Mouse (Mus musculus): ENCODE results near the gene Cracr2b. TPM values are rescaled to one million over a fixed set of nuclear protein-coding genes. Genes with fewer than 3 reads are reported as not detected.

Cracr2b gene
- polyA plus RNA-seq, 1 experiment from 2014 or later, result 5.3 TPM

- H3K27me3 ChIP-seq (ENCODE audit: control insufficient read depth, insufficient read depth, low read length), result no peaks in the 10 kb centered on the region
- no peak overlapping the region for H3K4me2 ChIP-seq (ENCODE audit: low read depth, severe bottlenecking)
- no peak overlapping the region for H3K27ac ChIP-seq (replicated peaks; ENCODE audit: low read depth, low read length)
- no peak overlapping the region for H3K9ac ChIP-seq (ENCODE audit: low read length)
- no peak for DNase-seq (ENCODE audit: low spot score)
- peaks cover 2% of the 10 kb centered on the region; the same call in 1 of the 2 replicates for H3K36me3 ChIP-seq (ENCODE audit: control insufficient read depth, insufficient read depth, low read length)
- H3K9me3 ChIP-seq (ENCODE audit: control insufficient read depth, low read length), result no peaks in the 10 kb centered on the region
- H3K4me1 ChIP-seq (ENCODE audit: control insufficient read depth, insufficient read depth, low read length), result no peaks in the 10 kb centered on the region
- no peak for ATAC-seq (ENCODE audit: insufficient number of reproducible peaks, low FRiP score, low TSS enrichment, low read depth)
- WGBS, result 87% methylated on average over 7 of the region's 7 CpGs
- no peak overlapping the region for H3K4me3 ChIP-seq (ENCODE audit: low read depth, low read length)
These were observed 41.1 kb downstream of the Cracr2b start for GRCm38 (mm10) chr7:141501820-141502555.

DNA sequence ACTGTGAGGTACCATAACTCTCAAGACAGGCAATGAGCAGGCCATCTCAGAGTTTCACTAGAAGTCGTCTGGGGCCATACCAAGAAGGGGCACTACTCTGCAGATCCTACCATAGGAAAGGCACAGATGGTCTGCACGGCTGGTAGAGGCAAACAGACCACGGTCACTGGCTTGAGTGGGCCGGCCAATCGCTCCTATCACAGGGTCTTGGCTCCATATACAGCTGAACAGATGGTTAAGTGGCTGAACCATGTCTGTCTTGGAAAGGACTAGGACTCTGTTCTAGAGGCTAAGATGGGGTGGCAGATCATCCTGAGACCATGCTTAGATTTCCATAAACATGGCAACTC lies 41.6 kb downstream of the Cracr2b start:
- Histone ChIP-seq H3K4me3 (ENCODE audit: low read depth, low read length) (no peak overlapping the region), H3K36me3 (ENCODE audit: control insufficient read depth, insufficient read depth, low read length) (peaks cover 2% of the 10 kb centered on the region; the same call in 1 of the 2 replicates), H3K9ac (ENCODE audit: low read length) (no peak overlapping the region), H3K4me2 (ENCODE audit: low read depth, severe bottlenecking) (no peak overlapping the region), H3K9me3 (ENCODE audit: control insufficient read depth, low read length) (no peaks in the 10 kb centered on the region), H3K27me3 (ENCODE audit: control insufficient read depth, insufficient read depth, low read length) (no peaks in the 10 kb centered on the region), H3K27ac (replicated peaks; ENCODE audit: low read depth, low read length) (no peak overlapping the region), H3K4me1 (ENCODE audit: control insufficient read depth, insufficient read depth, low read length) (no peaks in the 10 kb centered on the region)
- no peak for DNase-seq (ENCODE audit: low spot score)
- no peak for ATAC-seq (ENCODE audit: insufficient number of reproducible peaks, low FRiP score, low TSS enrichment, low read depth)
- WGBS, result 93% methylated on average over 5 of the region's 5 CpGs

GRCm38 (mm10) chr7:141506278-141506677 lies 45.4 kb downstream of the Cracr2b start:
- Histone ChIP-seq H3K4me1 (ENCODE audit: control insufficient read depth, insufficient read depth, low read length) (no peaks in the 10 kb centered on the region), H3K4me2 (ENCODE audit: low read depth, severe bottlenecking) (no peak overlapping the region), H3K9ac (ENCODE audit: low read length) (no peak overlapping the region), H3K4me3 (ENCODE audit: low read depth, low read length) (no peak overlapping the region), H3K27me3 (ENCODE audit: control insufficient read depth, insufficient read depth, low read length) (no peaks in the 10 kb centered on the region), H3K27ac (replicated peaks; ENCODE audit: low read depth, low read length) (no peak overlapping the region), H3K9me3 (ENCODE audit: control insufficient read depth, low read length) (no peaks in the 10 kb centered on the region), H3K36me3 (ENCODE audit: control insufficient read depth, insufficient read depth, low read length) (no peaks in the 10 kb centered on the region)
- DNase-seq (ENCODE audit: low spot score) (no peak), ATAC-seq (ENCODE audit: insufficient number of reproducible peaks, low FRiP score, low TSS enrichment, low read depth) (no peak)
- 79% methylated on average over 2 of the region's 2 CpGs for WGBS

- Histone ChIP-seq H3K9ac (ENCODE audit: low read length) (no peak overlapping the region), H3K4me3 (ENCODE audit: low read depth, low read length) (no peak overlapping the region), H3K4me1 (ENCODE audit: control insufficient read depth, insufficient read depth, low read length) (no peaks in the 10 kb centered on the region), H3K36me3 (ENCODE audit: control insufficient read depth, insufficient read depth, low read length) (no peaks in the 10 kb centered on the region), H3K4me2 (ENCODE audit: low read depth, severe bottlenecking) (no peak overlapping the region), H3K9me3 (ENCODE audit: control insufficient read depth, low read length) (no peaks in the 10 kb centered on the region), H3K27ac (replicated peaks; ENCODE audit: low read depth, low read length) (no peak overlapping the region), H3K27me3 (ENCODE audit: control insufficient read depth, insufficient read depth, low read length) (no peaks in the 10 kb centered on the region)
- no peak for ATAC-seq (ENCODE audit: insufficient number of reproducible peaks, low FRiP score, low TSS enrichment, low read depth)
- DNase-seq (ENCODE audit: low spot score), result no peak
These were observed 47.3 kb downstream of the Cracr2b start for GRCm38 (mm10) chr7:141508160-141508559.

DNA sequence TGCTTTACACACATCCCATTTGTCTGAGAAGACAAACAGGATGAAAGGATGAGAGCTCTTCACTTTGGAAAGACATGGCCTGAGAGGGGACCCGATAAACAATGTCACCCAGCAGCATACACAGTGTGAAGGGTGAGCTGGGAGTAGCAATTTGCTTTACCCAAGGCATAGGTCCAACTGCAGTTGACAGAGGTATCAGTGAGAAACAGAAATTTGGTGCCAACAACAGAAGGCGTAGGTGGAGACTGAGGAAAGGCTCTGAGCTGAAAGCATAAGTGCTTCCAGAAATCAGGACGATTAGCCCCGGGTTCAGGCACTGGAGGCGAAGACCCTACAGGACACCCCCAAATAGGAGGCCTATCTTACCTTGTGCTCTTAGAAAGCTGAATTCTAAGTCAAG lies 49.3 kb downstream of the Cracr2b start:
- no peak overlapping the region for H3K9ac ChIP-seq (ENCODE audit: low read length)
- no peaks in the 10 kb centered on the region for H3K4me1 ChIP-seq (ENCODE audit: control insufficient read depth, insufficient read depth, low read length)
- no peaks in the 10 kb centered on the region for H3K36me3 ChIP-seq (ENCODE audit: control insufficient read depth, insufficient read depth, low read length)
- no peak overlapping the region for H3K27ac ChIP-seq (replicated peaks; ENCODE audit: low read depth, low read length)
- H3K4me3 ChIP-seq (ENCODE audit: low read depth, low read length), result no peak overlapping the region
- no peak for DNase-seq (ENCODE audit: low spot score)
- no peaks in the 10 kb centered on the region for H3K9me3 ChIP-seq (ENCODE audit: control insufficient read depth, low read length)
- no peak for ATAC-seq (ENCODE audit: insufficient number of reproducible peaks, low FRiP score, low TSS enrichment, low read depth)
- 91% methylated on average over 5 of the region's 5 CpGs for WGBS
- H3K27me3 ChIP-seq (ENCODE audit: control insufficient read depth, insufficient read depth, low read length), result no peaks in the 10 kb centered on the region
- H3K4me2 ChIP-seq (ENCODE audit: low read depth, severe bottlenecking), result no peak overlapping the region

DNA sequence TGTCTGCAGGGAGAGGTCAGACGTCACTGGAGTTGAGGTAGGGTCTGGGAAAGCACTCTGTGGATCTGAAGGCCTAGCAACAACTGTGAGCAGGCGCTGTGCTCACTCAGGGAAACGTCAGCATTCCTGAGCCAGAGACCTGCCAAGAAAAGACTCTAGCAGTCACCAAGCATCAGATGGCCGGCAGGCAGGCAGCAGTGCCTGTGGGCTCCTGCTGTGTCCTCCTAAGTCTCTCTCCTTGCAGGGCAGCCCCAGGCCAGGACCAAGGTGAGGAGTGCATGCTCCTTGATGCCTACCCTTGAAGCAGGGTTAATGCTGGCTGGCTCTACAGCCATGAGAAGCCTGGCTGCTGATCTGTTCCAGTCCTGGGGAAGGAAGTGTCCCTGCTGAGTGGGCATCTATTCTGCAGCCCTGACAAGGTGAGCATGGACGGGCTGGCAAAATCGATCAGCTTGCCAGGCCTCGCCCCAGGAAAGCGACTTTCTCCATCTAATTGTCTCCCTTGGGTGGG lies 49.8 kb downstream of the Cracr2b start:
- WGBS, result 71% methylated on average over 8 of the region's 8 CpGs
- no peaks in the 10 kb centered on the region for H3K36me3 ChIP-seq (ENCODE audit: control insufficient read depth, insufficient read depth, low read length)
- no peaks in the 10 kb centered on the region for H3K27me3 ChIP-seq (ENCODE audit: control insufficient read depth, insufficient read depth, low read length)
- no peak overlapping the region for H3K9ac ChIP-seq (ENCODE audit: low read length)
- no peaks in the 10 kb centered on the region for H3K9me3 ChIP-seq (ENCODE audit: control insufficient read depth, low read length)
- no peak overlapping the region for H3K4me3 ChIP-seq (ENCODE audit: low read depth, low read length)
- no peak for ATAC-seq (ENCODE audit: insufficient number of reproducible peaks, low FRiP score, low TSS enrichment, low read depth)
- no peak overlapping the region for H3K4me2 ChIP-seq (ENCODE audit: low read depth, severe bottlenecking)
- DNase-seq (ENCODE audit: low spot score), result no peak
- H3K4me1 ChIP-seq (ENCODE audit: control insufficient read depth, insufficient read depth, low read length), result no peaks in the 10 kb centered on the region
- H3K27ac ChIP-seq (replicated peaks; ENCODE audit: low read depth, low read length), result no peak overlapping the region

Other genes with a start within 250 kb of the Cracr2b start
- gene Lmntd2, start 247.0 kb upstream of the Cracr2b start, polyA plus RNA-seq (2014; fragmentation: Nextera tagmentation; extraction: Ambion mirVana), result 3.8 and 5.1 TPM in 2 replicates
- gene Rassf7, start 245.2 kb upstream of the Cracr2b start, polyA plus RNA-seq (2014; fragmentation: Nextera tagmentation; extraction: Ambion mirVana), result 32.5 and 38.8 TPM in 2 replicates
- gene Phrf1, start 232.3 kb upstream of the Cracr2b start, polyA plus RNA-seq (2014; fragmentation: Nextera tagmentation; extraction: Ambion mirVana), result 83.4 and 93.5 TPM in 2 replicates
- 0.59 and 0.79 TPM in 2 replicates for gene Irf7, start 194.6 kb upstream of the Cracr2b start, polyA plus RNA-seq (2014; fragmentation: Nextera tagmentation; extraction: Ambion mirVana)
- 0.20 TPM in 1 of 2 replicates, not detected in the other for gene Cdhr5, start 184.3 kb upstream of the Cracr2b start, polyA plus RNA-seq (2014; fragmentation: Nextera tagmentation; extraction: Ambion mirVana)
- gene Sct, start 182.0 kb upstream of the Cracr2b start, polyA plus RNA-seq (2014; fragmentation: Nextera tagmentation; extraction: Ambion mirVana), result 10.2 TPM in 2 replicates
- 0.45 and 0.47 TPM in 2 replicates for gene Drd4, start 169.1 kb upstream of the Cracr2b start, polyA plus RNA-seq (2014; fragmentation: Nextera tagmentation; extraction: Ambion mirVana)
- gene Deaf1, start 133.4 kb upstream of the Cracr2b start, polyA plus RNA-seq (2014; fragmentation: Nextera tagmentation; extraction: Ambion mirVana), result 59.3 and 64.6 TPM in 2 replicates
- gene Tmem80, start 133.4 kb upstream of the Cracr2b start, polyA plus RNA-seq (2014; fragmentation: Nextera tagmentation; extraction: Ambion mirVana), result 29.5 and 30.2 TPM in 2 replicates
- gene Eps8l2, start 122.2 kb upstream of the Cracr2b start, polyA plus RNA-seq (2014; fragmentation: Nextera tagmentation; extraction: Ambion mirVana), result 2.6 and 2.8 TPM in 2 replicates
- 306 and 317 TPM in 2 replicates for gene Taldo1, start 68.9 kb upstream of the Cracr2b start, polyA plus RNA-seq (2014; fragmentation: Nextera tagmentation; extraction: Ambion mirVana)
- gene Gatd1, start 47.0 kb upstream of the Cracr2b start, polyA plus RNA-seq (2014; fragmentation: Nextera tagmentation; extraction: Ambion mirVana), result 52.2 TPM in 2 replicates
- 2.7 and 3.2 TPM in 2 replicates for gene Cend1, start 31.6 kb upstream of the Cracr2b start, polyA plus RNA-seq (2014; fragmentation: Nextera tagmentation; extraction: Ambion mirVana)
- gene Slc25a22, start 23.2 kb upstream of the Cracr2b start, polyA plus RNA-seq (2014; fragmentation: Nextera tagmentation; extraction: Ambion mirVana), result 34.8 and 37.1 TPM in 2 replicates
- gene Pidd1, start 17.1 kb upstream of the Cracr2b start, polyA plus RNA-seq (2014; fragmentation: Nextera tagmentation; extraction: Ambion mirVana), result 15.7 and 18.3 TPM in 2 replicates
- gene Rplp2, start 13.7 kb upstream of the Cracr2b start, polyA plus RNA-seq (2014; fragmentation: Nextera tagmentation; extraction: Ambion mirVana), result 1,271 and 1,319 TPM in 2 replicates
- 11.3 and 12.5 TPM in 2 replicates for gene Pnpla2, start 5.9 kb upstream of the Cracr2b start, polyA plus RNA-seq (2014; fragmentation: Nextera tagmentation; extraction: Ambion mirVana)
- 27.2 and 35.7 TPM in 2 replicates for gene Cd151, start 6.3 kb downstream of the Cracr2b start, polyA plus RNA-seq (2014; fragmentation: Nextera tagmentation; extraction: Ambion mirVana)
- gene Polr2l, start 14.0 kb downstream of the Cracr2b start, polyA plus RNA-seq (2014; fragmentation: Nextera tagmentation; extraction: Ambion mirVana), result 70.9 and 73.3 TPM in 2 replicates
- 21.2 and 22.3 TPM in 2 replicates for gene Tspan4, start 14.1 kb downstream of the Cracr2b start, polyA plus RNA-seq (2014; fragmentation: Nextera tagmentation; extraction: Ambion mirVana)
- gene Chid1, start 78.8 kb downstream of the Cracr2b start, polyA plus RNA-seq (2014; fragmentation: Nextera tagmentation; extraction: Ambion mirVana), result 24.6 and 27.4 TPM in 2 replicates
- 70.3 and 76.9 TPM in 2 replicates for gene Ap2a2, start 101.1 kb downstream of the Cracr2b start, polyA plus RNA-seq (2014; fragmentation: Nextera tagmentation; extraction: Ambion mirVana)
- 0.17 and 0.23 TPM in 2 replicates for gene Muc6, start 194.2 kb downstream of the Cracr2b start, polyA plus RNA-seq (2014; fragmentation: Nextera tagmentation; extraction: Ambion mirVana)
- 0.27 and 0.56 TPM in 2 replicates for gene Muc2, start 229.2 kb downstream of the Cracr2b start, polyA plus RNA-seq (2014; fragmentation: Nextera tagmentation; extraction: Ambion mirVana)